Mouse (Mus musculus): Measurements from ENCODE around the gene Nsun2. TPM values are rescaled to one million over a fixed set of nuclear protein-coding genes. Genes with fewer than 3 reads are reported as not detected.
"Not testable (repeated sequence)": the region's sequence is repeated elsewhere in the genome, so short reads cannot be mapped to it uniquely, and the experiment has no call there.

Nsun2 gene
- polyA plus RNA-seq, 1 experiment from 2014 or later = 149 TPM

DNA sequence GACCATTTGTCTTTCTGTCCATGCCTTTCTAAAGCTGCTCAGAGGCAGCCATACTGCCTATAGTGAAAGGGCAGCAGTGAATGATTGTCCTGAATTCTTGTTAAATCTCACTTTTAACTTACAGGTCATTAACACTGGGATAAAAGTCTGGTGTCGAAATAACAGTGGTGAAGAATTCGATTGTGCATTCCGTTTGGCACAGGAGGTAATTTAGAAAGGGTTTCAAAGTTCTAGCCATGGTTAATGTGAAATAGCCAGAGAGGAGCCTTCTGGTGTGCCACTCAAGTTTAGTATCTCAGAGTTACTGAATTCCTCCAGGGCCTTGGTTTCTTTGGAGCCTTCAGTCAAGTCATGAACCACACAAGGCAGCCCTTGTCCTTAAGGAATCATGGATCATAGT, 97.6 kb downstream of the Nsun2 start:
- no peak overlapping the region for H3K9ac ChIP-seq (ENCODE audit: low read length)
- H3K4me3 ChIP-seq (ENCODE audit: low read depth, low read length) = no peak overlapping the region
- H3K4me2 ChIP-seq (ENCODE audit: low read depth, severe bottlenecking) = no peak overlapping the region
- no peaks in the 10 kb centered on the region for H3K9me3 ChIP-seq (ENCODE audit: control insufficient read depth, low read length)
- no peak for ATAC-seq (ENCODE audit: insufficient number of reproducible peaks, low FRiP score, low TSS enrichment, low read depth)
- H3K4me1 ChIP-seq (ENCODE audit: control insufficient read depth, insufficient read depth, low read length) = no peaks in the 10 kb centered on the region
- no peaks in the 10 kb centered on the region for H3K27me3 ChIP-seq (ENCODE audit: control insufficient read depth, insufficient read depth, low read length)
- WGBS = 87% methylated on average over 3 of the region's 3 CpGs
- H3K36me3 ChIP-seq (ENCODE audit: control insufficient read depth, insufficient read depth, low read length) = peaks cover 72% of the 10 kb centered on the region
- H3K27ac ChIP-seq (replicated peaks; ENCODE audit: low read depth, low read length) = no peak overlapping the region
- no peak for DNase-seq (ENCODE audit: low spot score)

DNA sequence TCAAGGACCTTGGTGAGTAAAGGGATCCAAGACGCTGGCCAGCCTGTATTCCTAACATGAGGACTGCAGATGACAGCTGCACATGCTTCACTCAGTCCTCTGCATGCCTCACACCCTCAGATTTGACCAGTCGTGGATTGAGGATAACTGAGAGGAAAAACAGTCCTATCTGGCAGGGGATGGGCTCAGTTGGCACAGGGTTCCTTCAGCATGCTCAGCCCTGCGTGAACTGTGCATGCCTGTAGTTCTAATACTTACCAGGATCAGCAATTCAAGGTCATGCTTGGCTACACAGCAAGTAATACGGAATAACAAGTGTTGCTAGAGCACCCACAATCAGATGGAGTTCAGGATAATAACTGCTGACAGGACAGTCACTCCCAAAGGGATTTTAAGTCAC, 98.1 kb downstream of the Nsun2 start:
- ATAC-seq (ENCODE audit: insufficient number of reproducible peaks, low FRiP score, low TSS enrichment, low read depth) = no peak
- Histone ChIP-seq H3K9me3 (ENCODE audit: control insufficient read depth, low read length) (no peaks in the 10 kb centered on the region), H3K4me2 (ENCODE audit: low read depth, severe bottlenecking) (no peak overlapping the region), H3K27me3 (ENCODE audit: control insufficient read depth, insufficient read depth, low read length) (no peaks in the 10 kb centered on the region), H3K27ac (replicated peaks; ENCODE audit: low read depth, low read length) (no peak overlapping the region), H3K36me3 (ENCODE audit: control insufficient read depth, insufficient read depth, low read length) (peaks cover 68% of the 10 kb centered on the region), H3K4me1 (ENCODE audit: control insufficient read depth, insufficient read depth, low read length) (no peaks in the 10 kb centered on the region), H3K9ac (ENCODE audit: low read length) (no peak overlapping the region), H3K4me3 (ENCODE audit: low read depth, low read length) (no peak overlapping the region)
- 87% methylated on average over 4 of the region's 4 CpGs for WGBS
- no peak for DNase-seq (ENCODE audit: low spot score)

DNA sequence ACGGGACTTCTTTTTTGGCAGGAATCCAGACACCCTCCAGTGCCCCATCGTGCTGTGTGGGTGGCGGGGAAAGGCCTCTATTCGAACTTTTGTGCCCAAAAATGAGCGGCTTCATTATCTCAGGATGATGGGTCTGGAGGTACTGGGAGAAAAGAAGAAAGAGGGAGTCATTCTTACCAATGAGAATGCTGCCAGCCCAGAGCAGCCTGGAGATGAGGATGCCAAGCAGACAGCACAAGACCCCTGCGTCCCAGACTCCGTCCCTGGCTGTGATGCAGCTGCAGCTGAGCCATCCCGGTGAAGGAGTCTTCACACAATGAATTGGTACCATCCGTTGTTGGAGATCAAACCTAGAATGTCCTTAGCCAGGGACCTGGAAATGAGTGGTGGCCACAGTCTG, 100.0 kb downstream of the Nsun2 start:
- Histone ChIP-seq H3K4me1 (ENCODE audit: control insufficient read depth, insufficient read depth, low read length) (no peaks in the 10 kb centered on the region), H3K4me3 (ENCODE audit: low read depth, low read length) (no peak overlapping the region), H3K36me3 (ENCODE audit: control insufficient read depth, insufficient read depth, low read length) (peaks cover 51% of the 10 kb centered on the region), H3K27me3 (ENCODE audit: control insufficient read depth, insufficient read depth, low read length) (no peaks in the 10 kb centered on the region), H3K9ac (ENCODE audit: low read length) (no peak overlapping the region), H3K9me3 (ENCODE audit: control insufficient read depth, low read length) (no peaks in the 10 kb centered on the region), H3K27ac (replicated peaks; ENCODE audit: low read depth, low read length) (no peak overlapping the region), H3K4me2 (ENCODE audit: low read depth, severe bottlenecking) (no peak overlapping the region)
- no peak for ATAC-seq (ENCODE audit: insufficient number of reproducible peaks, low FRiP score, low TSS enrichment, low read depth)
- 96% methylated on average over 9 of the region's 9 CpGs for WGBS
- no peak for DNase-seq (ENCODE audit: low spot score)

DNA sequence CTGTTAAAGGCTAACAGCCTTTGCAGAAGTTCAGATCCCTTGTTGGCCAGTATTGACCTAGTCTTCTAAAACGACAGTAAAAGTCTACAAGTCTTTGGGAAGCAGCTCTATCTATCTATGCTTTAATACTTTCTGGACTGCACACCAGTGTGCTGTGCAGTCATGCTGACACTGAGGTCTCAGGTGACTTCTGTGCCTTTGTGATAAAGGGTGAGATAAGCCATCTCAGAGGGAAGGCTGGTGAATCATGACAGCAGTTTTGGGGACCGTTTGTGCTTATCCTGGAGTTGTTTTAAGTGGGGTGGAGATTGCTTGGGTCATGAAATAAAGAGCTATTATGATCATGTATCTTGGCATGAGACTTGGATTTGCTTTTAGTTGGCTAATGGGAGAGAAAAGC, 100.4 kb downstream of the Nsun2 start:
- 91% methylated on average over 2 of the region's 2 CpGs for WGBS

DNA sequence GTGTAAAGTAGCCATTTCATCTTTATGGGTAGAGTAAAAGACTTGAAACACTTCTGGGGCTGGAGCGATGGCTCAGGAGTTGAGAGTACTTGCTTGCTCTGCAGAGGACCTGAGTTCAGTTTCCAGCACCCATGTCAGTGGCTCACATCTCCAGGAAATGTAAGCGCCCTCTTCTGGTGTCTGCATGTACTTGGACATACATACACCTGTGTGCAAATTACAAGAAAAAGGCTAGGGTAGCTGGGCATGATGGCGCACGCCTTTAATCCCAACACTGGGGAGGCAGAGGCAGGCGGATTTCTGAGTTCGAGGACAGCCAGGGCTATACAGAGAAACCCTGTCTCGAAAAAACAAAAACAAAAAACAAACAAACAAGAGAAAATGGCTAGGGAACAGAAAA, 102.3 kb downstream of the Nsun2 start:
- H3K4me2 ChIP-seq (ENCODE audit: low read depth, severe bottlenecking); H3K27me3 ChIP-seq (ENCODE audit: control insufficient read depth, insufficient read depth, low read length); H3K9me3 ChIP-seq (ENCODE audit: control insufficient read depth, low read length); H3K9ac ChIP-seq (ENCODE audit: low read length); ATAC-seq (ENCODE audit: insufficient number of reproducible peaks, low FRiP score, low TSS enrichment, low read depth); DNase-seq (ENCODE audit: low spot score); H3K27ac ChIP-seq (replicated peaks; ENCODE audit: low read depth, low read length); H3K4me1 ChIP-seq (ENCODE audit: control insufficient read depth, insufficient read depth, low read length); H3K4me3 ChIP-seq (ENCODE audit: low read depth, low read length): not testable (repeated sequence)
- WGBS = 93% methylated on average over 7 of the region's 7 CpGs
- peaks cover 35% of the 10 kb centered on the region for H3K36me3 ChIP-seq (ENCODE audit: control insufficient read depth, insufficient read depth, low read length)

More for the DNA sequence above, 100.4 kb downstream of the Nsun2 start:
- Histone ChIP-seq H3K4me3 (ENCODE audit: low read depth, low read length) (no peak overlapping the region), H3K9ac (ENCODE audit: low read length) (no peak overlapping the region), H3K4me2 (ENCODE audit: low read depth, severe bottlenecking) (no peak overlapping the region), H3K27ac (replicated peaks; ENCODE audit: low read depth, low read length) (no peak overlapping the region), H3K27me3 (ENCODE audit: control insufficient read depth, insufficient read depth, low read length) (no peaks in the 10 kb centered on the region), H3K4me1 (ENCODE audit: control insufficient read depth, insufficient read depth, low read length) (no peaks in the 10 kb centered on the region), H3K9me3 (ENCODE audit: control insufficient read depth, low read length) (no peaks in the 10 kb centered on the region), H3K36me3 (ENCODE audit: control insufficient read depth, insufficient read depth, low read length) (peaks cover 47% of the 10 kb centered on the region)
- no peak for DNase-seq (ENCODE audit: low spot score)
- ATAC-seq (ENCODE audit: insufficient number of reproducible peaks, low FRiP score, low TSS enrichment, low read depth) = no peak

DNA sequence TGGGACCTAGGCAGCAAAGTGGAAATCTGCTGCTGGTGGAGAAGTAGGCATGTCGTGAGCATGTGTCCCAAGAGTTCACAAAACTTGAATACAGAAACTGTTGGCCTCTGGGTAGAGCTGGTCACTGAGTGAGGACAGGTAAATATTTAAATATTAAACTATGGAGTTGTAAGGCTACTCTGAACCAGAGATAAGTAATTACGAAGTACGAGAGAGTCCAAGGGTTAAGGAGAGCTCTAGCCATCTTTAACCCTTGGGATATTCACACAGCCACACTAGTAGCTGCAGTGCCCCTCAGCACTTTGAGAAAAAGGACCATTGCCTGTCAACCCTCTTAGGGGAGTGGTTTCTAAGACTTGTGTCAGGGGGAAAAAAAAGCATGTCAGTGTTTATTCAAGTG, 102.8 kb downstream of the Nsun2 start:
- H3K4me2 ChIP-seq (ENCODE audit: low read depth, severe bottlenecking) = no peak overlapping the region
- no peaks in the 10 kb centered on the region for H3K4me1 ChIP-seq (ENCODE audit: control insufficient read depth, insufficient read depth, low read length)
- DNase-seq (ENCODE audit: low spot score) (no peak), ATAC-seq (ENCODE audit: insufficient number of reproducible peaks, low FRiP score, low TSS enrichment, low read depth) (no peak)
- no peaks in the 10 kb centered on the region for H3K9me3 ChIP-seq (ENCODE audit: control insufficient read depth, low read length)
- no peak overlapping the region for H3K4me3 ChIP-seq (ENCODE audit: low read depth, low read length)
- H3K9ac ChIP-seq (ENCODE audit: low read length) = no peak overlapping the region
- H3K36me3 ChIP-seq (ENCODE audit: control insufficient read depth, insufficient read depth, low read length) = peaks cover 33% of the 10 kb centered on the region
- WGBS = 90% methylated on average over 3 of the region's 3 CpGs
- no peaks in the 10 kb centered on the region for H3K27me3 ChIP-seq (ENCODE audit: control insufficient read depth, insufficient read depth, low read length)
- H3K27ac ChIP-seq (replicated peaks; ENCODE audit: low read depth, low read length) = no peak overlapping the region

DNA sequence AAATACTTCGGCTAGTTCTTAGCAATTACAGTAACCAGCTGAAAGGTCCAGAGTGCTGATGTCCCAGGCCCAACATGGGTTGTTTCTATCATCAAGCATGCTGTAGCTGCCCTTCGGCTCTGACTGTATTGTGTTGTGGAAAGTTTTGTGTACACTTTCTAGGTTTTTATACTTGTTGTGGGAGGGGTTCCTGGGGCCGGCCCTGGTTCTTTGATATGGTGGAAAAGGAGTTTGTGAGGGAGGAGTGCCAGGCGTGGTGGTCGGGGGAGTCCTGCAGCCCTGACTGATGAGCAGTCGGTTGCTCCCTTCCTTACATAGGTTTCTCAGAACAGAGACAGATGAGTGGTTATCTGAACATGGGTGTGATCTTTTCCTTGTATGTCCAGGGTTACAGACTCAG, 103.3 kb downstream of the Nsun2 start:
- no peak for ATAC-seq (ENCODE audit: insufficient number of reproducible peaks, low FRiP score, low TSS enrichment, low read depth)
- no peaks in the 10 kb centered on the region for H3K4me1 ChIP-seq (ENCODE audit: control insufficient read depth, insufficient read depth, low read length)
- H3K4me2 ChIP-seq (ENCODE audit: low read depth, severe bottlenecking) = no peak overlapping the region
- 90% methylated on average over 6 of the region's 6 CpGs for WGBS
- peaks cover 29% of the 10 kb centered on the region for H3K36me3 ChIP-seq (ENCODE audit: control insufficient read depth, insufficient read depth, low read length)
- no peak for DNase-seq (ENCODE audit: low spot score)
- no peak overlapping the region for H3K4me3 ChIP-seq (ENCODE audit: low read depth, low read length)
- no peaks in the 10 kb centered on the region for H3K27me3 ChIP-seq (ENCODE audit: control insufficient read depth, insufficient read depth, low read length)
- no peaks in the 10 kb centered on the region for H3K9me3 ChIP-seq (ENCODE audit: control insufficient read depth, low read length)
- H3K27ac ChIP-seq (replicated peaks; ENCODE audit: low read depth, low read length) = no peak overlapping the region
- H3K9ac ChIP-seq (ENCODE audit: low read length) = no peak overlapping the region

DNA sequence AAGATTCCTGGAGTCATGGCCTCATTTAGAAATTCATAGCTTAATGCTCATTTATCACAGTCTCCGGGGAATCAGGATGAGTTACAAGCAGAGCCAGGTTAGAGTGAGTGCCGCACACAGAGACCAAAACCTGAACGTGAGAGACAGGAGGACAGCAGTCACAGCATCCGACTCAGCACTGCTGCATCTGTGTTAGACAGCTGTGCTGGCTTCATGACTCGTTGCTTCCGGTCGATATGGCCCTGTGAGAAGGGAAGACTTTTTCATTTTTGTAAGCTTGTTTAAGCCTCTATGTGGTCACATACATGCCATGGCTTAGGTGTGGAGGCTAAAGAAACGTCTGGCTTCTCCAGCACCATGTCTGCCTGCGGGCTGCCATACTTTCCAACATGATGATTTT, 104.1 kb downstream of the Nsun2 start:
- no peak overlapping the region for H3K4me3 ChIP-seq (ENCODE audit: low read depth, low read length)
- no peak overlapping the region for H3K9ac ChIP-seq (ENCODE audit: low read length)
- no peak overlapping the region for H3K4me2 ChIP-seq (ENCODE audit: low read depth, severe bottlenecking)
- H3K4me1 ChIP-seq (ENCODE audit: control insufficient read depth, insufficient read depth, low read length) = no peaks in the 10 kb centered on the region
- ATAC-seq (ENCODE audit: insufficient number of reproducible peaks, low FRiP score, low TSS enrichment, low read depth) = no peak
- no peak for DNase-seq (ENCODE audit: low spot score)
- no peak overlapping the region for H3K27ac ChIP-seq (replicated peaks; ENCODE audit: low read depth, low read length)
- 89% methylated on average over 9 of the region's 9 CpGs for WGBS
- H3K36me3 ChIP-seq (ENCODE audit: control insufficient read depth, insufficient read depth, low read length) = peaks cover 26% of the 10 kb centered on the region
- H3K9me3 ChIP-seq (ENCODE audit: control insufficient read depth, low read length) = no peaks in the 10 kb centered on the region
- H3K27me3 ChIP-seq (ENCODE audit: control insufficient read depth, insufficient read depth, low read length) = no peaks in the 10 kb centered on the region

DNA sequence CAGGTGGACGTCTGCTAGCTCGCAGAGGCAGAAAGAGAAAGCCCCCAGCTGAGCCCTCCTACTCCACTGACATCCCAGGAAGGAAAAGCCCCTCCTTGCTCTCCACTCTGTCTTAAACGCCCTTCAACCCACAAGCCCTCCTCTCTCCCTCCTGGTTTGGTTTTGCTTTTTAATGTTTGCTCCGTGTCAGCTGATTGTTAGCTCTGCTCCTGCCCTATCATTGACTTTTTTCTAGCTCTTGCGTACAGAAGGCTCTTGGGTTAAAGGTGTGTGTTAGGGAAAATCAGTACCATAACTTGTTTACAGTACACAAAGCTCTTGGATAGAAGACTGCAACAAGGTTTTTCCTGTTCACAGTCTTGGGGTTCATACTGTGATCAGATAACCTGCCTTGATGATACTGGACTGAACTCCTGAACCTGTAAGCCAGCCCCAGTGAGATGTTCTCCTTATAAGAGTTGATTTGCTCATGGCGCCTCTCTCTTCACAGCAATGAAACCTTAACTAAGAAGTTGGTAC, 104.6 kb downstream of the Nsun2 start:
- 87% methylated on average over 6 of the region's 6 CpGs for WGBS
- H3K27ac ChIP-seq (replicated peaks; ENCODE audit: low read depth, low read length) = no peak overlapping the region
- DNase-seq (ENCODE audit: low spot score) (no peak), ATAC-seq (ENCODE audit: insufficient number of reproducible peaks, low FRiP score, low TSS enrichment, low read depth) (no peak)
- H3K36me3 ChIP-seq (ENCODE audit: control insufficient read depth, insufficient read depth, low read length) = peaks cover 24% of the 10 kb centered on the region
- no peak overlapping the region for H3K9ac ChIP-seq (ENCODE audit: low read length)
- no peak overlapping the region for H3K4me2 ChIP-seq (ENCODE audit: low read depth, severe bottlenecking)
- no peaks in the 10 kb centered on the region for H3K9me3 ChIP-seq (ENCODE audit: control insufficient read depth, low read length)
- no peaks in the 10 kb centered on the region for H3K4me1 ChIP-seq (ENCODE audit: control insufficient read depth, insufficient read depth, low read length)
- no peaks in the 10 kb centered on the region for H3K27me3 ChIP-seq (ENCODE audit: control insufficient read depth, insufficient read depth, low read length)
- H3K4me3 ChIP-seq (ENCODE audit: low read depth, low read length) = no peak overlapping the region
